Mouse (Mus musculus): ENCODE results near the gene Myo1h.

- TF ChIP-seq CTCF (IDR thresholded peaks at IDR 0.05; ENCODE audit: borderline replicate concordance, control insufficient read depth, extremely low read depth, insufficient read depth, low read length, poor library complexity) (no peak), POLR2A (IDR thresholded peaks at IDR 0.05; ENCODE audit: control insufficient read depth, extremely low read depth, insufficient read depth, low read length, poor library complexity) (no peak)
Measured at GRCm38 (mm10) chr5:114384448-114384847, 95.5 kb downstream of the Myo1h start.
